Mouse (Mus musculus) central nervous system, embryonic 14 days (tissue): ENCODE measurements around the gene Leng9. TPM values are rescaled to one million over a fixed set of nuclear protein-coding genes. Genes with fewer than 3 reads are reported as not detected.

Source experiments
- polyA plus RNA-seq: library from polyadenylated mRNA; depleted of rRNA; stranded (reverse); fragments of >200 nt; gene quantifications from 2 replicates; pipeline ENCODE4 v1.2.3, GENCODE M21; 2012; rRNA removed

Leng9 gene
- polyA plus RNA-seq: 4.4 and 4.5 TPM in 2 replicates

GRCm38 (mm10) chr7:4150059-4150541 is at the start of gene Leng9:
Leng9 (minus strand) TSS chr7:4150374.

GRCm38 (mm10) chr7:4164090-4164910 is 14.1 kb upstream of the Leng9 start, which contains the start of gene Cdc42ep5:
Cdc42ep5 (minus strand) TSS chr7:4164860.

DNA sequence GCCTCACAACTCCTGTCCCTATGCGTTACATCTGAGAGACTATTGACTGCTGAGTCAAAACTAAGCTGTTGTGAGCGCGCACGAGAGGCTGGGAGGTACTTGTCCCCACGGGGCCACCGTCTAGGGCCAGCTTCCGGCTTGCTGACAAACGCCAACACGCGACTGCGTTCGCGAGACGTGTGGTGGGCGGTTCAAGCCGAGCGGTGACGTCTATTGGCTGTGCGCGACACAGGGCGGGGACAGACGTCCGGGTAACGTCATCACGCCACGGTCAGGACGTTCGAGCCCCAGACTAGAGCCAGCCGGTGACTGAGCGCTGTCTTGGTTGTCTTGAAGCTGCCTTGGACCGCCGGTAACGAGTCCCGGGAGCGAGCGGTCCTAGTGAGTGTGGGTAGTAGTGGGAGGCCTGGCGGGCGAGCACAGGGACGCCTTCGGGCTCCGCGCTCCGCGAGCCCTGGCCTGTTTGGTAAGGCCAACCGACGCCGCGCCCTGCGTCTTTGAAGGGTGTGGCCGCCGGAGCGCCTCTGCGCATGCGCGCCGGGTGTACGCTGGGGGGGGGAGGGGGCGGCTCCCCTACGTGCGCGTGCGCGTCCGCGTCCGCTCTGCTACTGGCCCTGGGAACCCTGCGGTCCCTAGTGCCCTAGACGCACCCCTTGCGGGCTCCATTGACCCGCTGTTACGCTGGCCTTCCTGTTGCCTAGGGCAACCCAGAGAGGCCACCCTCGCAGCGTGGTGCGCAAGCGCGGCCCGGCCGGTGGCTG is 13.2 kb downstream of the Leng9 start, which contains the start of gene Leng8:
Leng8 (plus strand) TSS at position 269 of the 761 bp plus-strand sequence.

GRCm38 (mm10) chr7:4119344-4119902 is 30.8 kb downstream of the Leng9 start, which contains the start of gene Ttyh1:
Ttyh1 (plus strand) TSS chr7:4119408.

Other genes with a start within 250 kb of the Leng9 start
- 0.01 and 0.08 TPM in 2 replicates for gene Lilra6, start 234.9 kb downstream of the Leng9 start, polyA plus RNA-seq
- 2.7 and 4.0 TPM in 2 replicates for gene Lair1, start 87.2 kb downstream of the Leng9 start, polyA plus RNA-seq
- gene Ttyh1, start 31.0 kb downstream of the Leng9 start, polyA plus RNA-seq: 170 and 219 TPM in 2 replicates
- gene Leng8, start 13.3 kb downstream of the Leng9 start, polyA plus RNA-seq: 525 and 530 TPM in 2 replicates
- gene Cdc42ep5, start 14.5 kb upstream of the Leng9 start, polyA plus RNA-seq: 8.3 and 19.8 TPM in 2 replicates
- gene Lilra5, start 87.4 kb upstream of the Leng9 start, polyA plus RNA-seq: 0.02 TPM in 1 of 2 replicates, not detected in the other
- not detected in 2 replicates for gene Ncr1, start 187.3 kb upstream of the Leng9 start, polyA plus RNA-seq
- 0.03 and 0.07 TPM in 2 replicates for gene Gp6, start 247.4 kb upstream of the Leng9 start, polyA plus RNA-seq